Mouse (Mus musculus) C2C12 (cell line): ENCODE measurements at regions not wholly inside any gene's neighbourhood (a gene's known extent, or its start where the extent isn't known, plus 50 kb on each side); places are given as distances from the start of the nearest gene placed in this dataset.

Experiments
- CEBPB ChIP-seq: IDR thresholded peaks from one replicate; pipeline ENCODE4 v1.6.1; 2011; ENCODE audit warnings: low read depth, mild to moderate bottlenecking, control low read depth, moderate library complexity
- CTCF ChIP-seq: IDR thresholded peaks from one replicate; pipeline ENCODE4 v1.5.1; 2011; ENCODE audit not compliant: control insufficient read depth, insufficient read depth, insufficient read length
- MAX ChIP-seq: IDR thresholded peaks from one replicate; pipeline ENCODE4 v1.6.1; 2011; ENCODE audit warnings: mild to moderate bottlenecking, control low read depth
- MYOD1 ChIP-seq: IDR thresholded peaks from one replicate; pipeline ENCODE4 v1.6.1; 2011; ENCODE audit warnings: low read depth; ENCODE audit not compliant: control insufficient read depth, insufficient read length
- MYOG ChIP-seq: IDR thresholded peaks from one replicate; pipeline ENCODE4 v1.6.1; 2011; ENCODE audit not compliant: control insufficient read depth, insufficient read length; ENCODE audit errors: extremely low read depth
- USF1 ChIP-seq: IDR thresholded peaks from one replicate; pipeline ENCODE4 v1.6.1; 2011; ENCODE audit warnings: low read depth, mild to moderate bottlenecking, control low read depth, moderate library complexity

DNA sequence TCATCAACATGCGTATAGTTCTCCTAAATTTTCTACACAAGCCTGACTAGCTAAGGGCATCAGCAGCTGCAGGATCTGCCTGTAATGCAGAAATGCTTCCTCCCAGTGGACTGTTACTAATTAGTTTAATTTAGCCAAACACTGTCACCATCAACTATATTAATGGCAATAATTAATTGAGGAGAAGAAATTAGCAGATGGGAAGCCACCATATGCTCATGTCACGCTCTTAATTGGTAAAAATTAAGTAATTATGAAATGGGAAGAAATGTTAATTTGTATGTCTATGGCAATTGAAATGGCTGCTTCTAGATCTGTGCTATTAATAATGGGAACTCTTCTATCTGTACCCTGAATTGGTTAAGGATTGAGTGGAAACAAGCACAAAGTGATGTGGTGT, 133.9 kb upstream of the Tacr3 start:
- TF ChIP-seq CTCF (no peak), MAX (no peak), MYOD1 (no peak), USF1 (no peak), CEBPB (no peak), MYOG (no peak)
